Mouse (Mus musculus) hindbrain, embryonic 13.5 days (tissue): ENCODE data around the gene B4galnt1. TPM values are rescaled to one million over a fixed set of nuclear protein-coding genes. Genes with fewer than 3 reads are reported as not detected.

Source experiments
- ATAC-seq: fragments of 200-750 bp; cut with Nextera tagmentation; 2 replicates; pipeline ENCODE4 v1.8.0; 2017; ENCODE audit warnings: moderate TSS enrichment; ENCODE audit not compliant: low FRiP score
- H3K27ac ChIP-seq: fragments of 300-500 bp; sonication (generic); 2 replicates; pipeline ENCODE4 v1.5.1; 2015; ENCODE audit warnings: inconsistent platforms, mild to moderate bottlenecking, moderate library complexity
- H3K27me3 ChIP-seq: fragments of 300-500 bp; sonication (generic); 2 replicates; pipeline ENCODE4 v1.6.1; 2015; ENCODE audit warnings: mild to moderate bottlenecking, inconsistent platforms
- H3K36me3 ChIP-seq: fragments of 300-500 bp; sonication (generic); 2 replicates; pipeline ENCODE4 v1.6.1; 2015; ENCODE audit warnings: mild to moderate bottlenecking, inconsistent platforms
- H3K4me1 ChIP-seq: fragments of 300-500 bp; sonication (generic); replicated peaks from 2 replicates; pipeline ENCODE4 v1.6.1; 2015; ENCODE audit warnings: inconsistent platforms
- H3K4me2 ChIP-seq: fragments of 300-500 bp; sonication (generic); 2 replicates; pipeline ENCODE4 v1.6.1; 2015; ENCODE audit warnings: inconsistent platforms, mild to moderate bottlenecking, moderate library complexity
- H3K4me3 ChIP-seq: fragments of 300-500 bp; sonication (generic); 2 replicates; pipeline ENCODE4 v1.5.1; 2015; ENCODE audit warnings: mild to moderate bottlenecking, inconsistent platforms
- H3K9ac ChIP-seq: fragments of 300-500 bp; sonication (generic); 2 replicates; pipeline ENCODE4 v1.6.1; 2015; ENCODE audit warnings: mild to moderate bottlenecking, inconsistent platforms
- H3K9me3 ChIP-seq: fragments of 300-500 bp; sonication (generic); 2 replicates; pipeline ENCODE4 v1.6.1; 2016; ENCODE audit warnings: inconsistent platforms
- WGBS: fragments of 180-500 bp; shearing (Covaris S2); methylation state at CpG from one replicate; pipeline ENCODE4 v1.1.7; 2015; 5-methylcytosine and 5-hydroxymethylcytosine counted together
- polyA plus RNA-seq: library from polyadenylated mRNA; unstranded; fragments of >200 nt; fragmentation: Nextera tagmentation; extraction: Ambion mirVana; gene quantifications from 2 replicates; pipeline ENCODE4 v1.2.1, GENCODE M21; 2015

B4galnt1 gene
- polyA plus RNA-seq, 1 experiment from 2014 or later = 40.6 TPM

DNA sequence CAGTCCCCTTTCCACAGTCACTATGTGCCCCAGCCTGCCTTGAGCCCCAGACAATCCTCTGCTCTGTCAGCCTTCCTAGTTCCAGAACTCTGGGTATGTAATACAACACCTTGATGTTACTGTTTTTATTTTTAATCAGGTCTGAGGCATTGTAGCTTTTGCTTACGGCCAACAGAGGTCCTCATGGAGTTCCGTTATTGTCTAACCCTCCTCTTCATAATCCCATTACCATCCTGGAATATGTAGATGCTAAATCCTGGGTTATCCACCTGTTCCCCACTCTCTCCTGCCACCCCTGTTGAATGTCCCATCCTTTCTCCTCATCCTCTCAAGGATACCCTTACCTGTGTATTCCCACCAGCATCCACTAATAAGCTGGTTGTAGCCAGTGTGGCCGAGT, 11.2 kb downstream of the B4galnt1 start:
- Histone ChIP-seq H3K9ac (no peak overlapping the region), H3K4me2 (no peak overlapping the region), H3K27me3 (peaks cover 94% of the 10 kb centered on the region), H3K9me3 (no peaks in the 10 kb centered on the region), H3K36me3 (peaks cover 22% of the 10 kb centered on the region), H3K4me3 (no peak overlapping the region), H3K4me1 (peaks cover 27% of the 10 kb centered on the region), H3K27ac (no peak overlapping the region)
- 37% methylated on average over 3 of the region's 3 CpGs for WGBS
- ATAC-seq = no peak

DNA sequence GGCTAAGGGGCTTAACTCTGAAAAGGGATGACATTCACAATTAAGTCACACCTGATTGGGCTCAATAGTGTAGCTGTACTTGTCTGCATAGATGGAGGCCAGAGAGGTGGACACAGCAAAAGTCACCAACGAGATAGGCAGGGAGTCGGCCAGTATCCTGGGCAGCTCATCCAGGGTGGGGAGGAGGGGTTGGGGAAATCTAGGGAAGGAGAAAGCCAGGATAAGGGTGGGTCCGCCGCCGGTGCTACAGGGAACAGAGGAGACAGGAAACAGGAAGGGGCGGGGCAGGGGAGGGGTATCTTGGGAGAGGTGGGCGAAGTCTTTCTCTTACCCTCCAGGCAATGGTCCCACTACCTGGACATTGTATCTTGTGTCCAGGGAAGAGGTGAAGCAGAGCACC, 11.7 kb downstream of the B4galnt1 start:
- H3K4me2 ChIP-seq = no peak overlapping the region
- 9% methylated on average over 7 of the region's 7 CpGs for WGBS
- H3K27me3 ChIP-seq = peaks cover 94% of the 10 kb centered on the region
- no peaks in the 10 kb centered on the region for H3K9me3 ChIP-seq
- H3K36me3 ChIP-seq = peaks cover 16% of the 10 kb centered on the region
- H3K27ac ChIP-seq = no peak overlapping the region
- no peak overlapping the region for H3K4me3 ChIP-seq
- H3K4me1 ChIP-seq = peaks cover 27% of the 10 kb centered on the region
- ATAC-seq = no peak
- no peak overlapping the region for H3K9ac ChIP-seq

DNA sequence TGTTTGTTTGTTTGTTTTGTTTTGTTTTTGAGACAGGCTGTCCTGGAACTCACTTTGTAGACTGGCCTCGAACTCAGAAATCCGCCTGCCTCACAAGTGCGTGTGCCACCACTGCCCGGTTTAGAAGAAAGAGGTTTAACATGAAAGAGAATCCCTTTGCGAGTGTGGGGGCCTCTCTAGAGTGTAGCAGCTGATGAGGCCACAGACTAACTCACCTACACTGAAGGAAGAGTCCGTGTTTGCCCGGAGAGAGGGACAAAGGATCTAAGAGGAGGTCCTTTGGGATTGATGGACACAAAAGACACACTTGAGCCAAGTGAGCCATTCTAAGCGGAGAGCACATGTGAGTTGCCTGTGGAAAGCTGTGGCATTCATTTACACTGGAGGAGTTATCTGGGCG, 12.2 kb downstream of the B4galnt1 start:
- Histone ChIP-seq H3K27me3 (peaks cover 92% of the 10 kb centered on the region), H3K4me3 (no peak overlapping the region), H3K9ac (no peak overlapping the region), H3K36me3 (peaks cover 12% of the 10 kb centered on the region), H3K27ac (no peak overlapping the region), H3K9me3 (no peaks in the 10 kb centered on the region), H3K4me1 (peaks cover 27% of the 10 kb centered on the region), H3K4me2 (0 out of 2 replicates have a peak overlapping the region, but pooled peaks have one; percentile 49)
- ATAC-seq = no peak
- WGBS = 18% methylated on average over 9 of the region's 9 CpGs

DNA sequence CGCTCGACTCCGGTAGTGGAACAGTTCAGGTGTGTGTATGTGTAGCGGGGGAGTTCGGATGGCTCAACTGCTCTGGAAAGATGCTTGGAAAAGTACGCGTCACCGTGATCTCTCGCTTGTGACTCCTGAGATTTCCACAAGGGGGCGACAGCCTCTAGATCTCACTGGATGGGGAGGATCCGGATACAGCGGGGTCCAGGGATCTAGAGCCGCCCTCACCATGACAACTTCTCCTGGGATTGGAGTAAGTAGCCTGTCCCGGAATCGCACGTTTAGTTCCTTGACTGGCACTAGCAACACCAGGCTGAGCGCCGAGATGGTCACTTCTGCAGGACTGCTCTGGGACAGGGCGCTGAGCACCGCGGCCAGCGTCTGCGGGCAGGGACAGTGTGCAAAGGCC, 12.7 kb downstream of the B4galnt1 start:
- no peak overlapping the region for H3K27ac ChIP-seq
- peaks cover 27% of the 10 kb centered on the region for H3K4me1 ChIP-seq
- peak overlapping the region; percentile 29; the same call in 1 of the 2 replicates for H3K9ac ChIP-seq
- peaks cover 11% of the 10 kb centered on the region for H3K36me3 ChIP-seq
- WGBS = 0% methylated on average over 23 of the region's 23 CpGs
- H3K4me2 ChIP-seq = peak overlapping the region; percentile 49
- H3K9me3 ChIP-seq = no peaks in the 10 kb centered on the region
- H3K4me3 ChIP-seq = peak overlapping the region; percentile 26
- peak; percentile 44 for ATAC-seq
- H3K27me3 ChIP-seq = peaks cover 90% of the 10 kb centered on the region

DNA sequence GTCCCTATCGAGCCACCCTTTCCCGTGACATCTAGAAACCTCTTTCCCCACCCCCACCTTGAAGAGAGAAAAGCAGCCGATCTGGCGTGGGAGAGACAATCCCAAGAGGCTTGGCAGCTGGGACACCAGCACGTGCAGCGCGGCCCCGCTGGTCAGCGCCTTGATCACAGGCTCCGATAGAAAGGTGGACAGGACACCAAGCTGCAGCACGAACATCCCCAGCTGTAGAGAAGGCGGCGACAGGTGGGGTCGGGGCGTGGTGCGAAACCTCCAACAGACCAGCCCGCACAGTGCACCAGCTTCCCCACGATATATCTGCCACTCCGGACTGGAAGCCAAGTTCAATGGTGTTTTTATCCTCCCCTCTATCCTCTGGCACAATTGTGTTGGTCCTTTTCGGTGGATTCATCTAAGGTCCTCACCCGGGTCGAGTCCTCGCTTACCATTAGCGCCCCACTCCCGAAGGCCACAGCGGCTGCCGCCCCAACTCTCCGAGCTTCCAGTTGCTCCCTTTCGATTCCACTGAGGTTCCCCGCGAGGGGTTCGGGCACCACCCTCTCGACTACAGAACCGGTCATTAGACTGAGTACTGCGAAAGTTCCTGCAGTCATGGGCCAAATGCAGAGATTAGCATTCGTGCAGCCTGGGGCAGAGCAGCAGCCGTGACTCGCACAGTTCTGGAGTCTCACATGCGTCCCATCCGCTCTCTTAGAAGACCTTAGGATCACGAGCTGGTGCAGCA, 13.4 kb downstream of the B4galnt1 start:
- H3K36me3 ChIP-seq = peaks cover 12% of the 10 kb centered on the region; the same call in 1 of the 2 replicates
- peak overlapping the region; percentile 26 for H3K4me3 ChIP-seq
- peak overlapping the region; percentile 29; the same call in 1 of the 2 replicates for H3K9ac ChIP-seq
- no peaks in the 10 kb centered on the region for H3K9me3 ChIP-seq
- peaks cover 90% of the 10 kb centered on the region for H3K27me3 ChIP-seq
- no peak overlapping the region for H3K27ac ChIP-seq
- no peak for ATAC-seq
- peak overlapping the region; percentile 49 for H3K4me2 ChIP-seq
- peaks cover 29% of the 10 kb centered on the region for H3K4me1 ChIP-seq
- WGBS = 3% methylated on average over 41 of the region's 41 CpGs

- peak within 1 kb of the TSS; percentile 21 for H3K4me3 ChIP-seq
- no peaks in the 10 kb centered on the region for H3K9me3 ChIP-seq
- H3K4me2 ChIP-seq = peak within 1 kb of the TSS; percentile 48
- WGBS = under 1% methylated on average over 34 of the region's 34 CpGs
- no peak within 1 kb of the TSS for H3K27ac ChIP-seq
- H3K36me3 ChIP-seq = peaks cover 9% of the 10 kb centered on the region; the same call in 1 of the 2 replicates
- peaks cover 45% of the 10 kb centered on the region for H3K4me1 ChIP-seq
- peak; percentile 13; the same call in 1 of the 2 replicates for ATAC-seq
- peaks cover 86% of the 10 kb centered on the region for H3K27me3 ChIP-seq
- H3K9ac ChIP-seq = peak within 1 kb of the TSS; percentile 46; the same call in 1 of the 2 replicates
Measured at GRCm38 (mm10) chr10:127179871-127180694, 15.1 kb downstream of the B4galnt1 start, which contains the start of gene Slc26a10. Slc26a10 (minus strand) TSS chr10:127180645.

DNA sequence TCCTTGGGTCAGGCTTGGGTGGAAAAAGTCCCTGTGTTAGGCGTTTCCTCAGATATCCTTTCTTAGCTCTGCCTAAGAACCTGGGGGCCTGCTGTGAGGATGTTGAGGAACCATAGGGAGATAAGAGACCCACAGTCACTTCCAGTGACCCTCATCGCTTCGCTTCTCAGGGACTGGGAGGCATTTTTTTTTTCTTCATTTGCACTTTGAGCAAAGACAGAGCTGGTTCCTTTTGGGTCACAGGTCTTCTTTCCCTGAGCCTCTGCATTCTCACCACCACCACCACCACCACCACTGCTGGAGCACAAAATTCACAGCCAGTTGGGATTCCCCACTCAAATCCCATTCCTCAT, 15.6 kb downstream of the B4galnt1 start:
- ATAC-seq = no peak
- Histone ChIP-seq H3K9ac (peak overlapping the region; percentile 46; the same call in 1 of the 2 replicates), H3K9me3 (no peaks in the 10 kb centered on the region), H3K4me2 (no peak overlapping the region), H3K27ac (no peak overlapping the region), H3K36me3 (peaks cover 9% of the 10 kb centered on the region; the same call in 1 of the 2 replicates), H3K27me3 (peaks cover 85% of the 10 kb centered on the region), H3K4me3 (peak overlapping the region; percentile 21; the same call in 1 of the 2 replicates), H3K4me1 (peaks cover 48% of the 10 kb centered on the region)
- whole genome bisulfite sequencing = 18% methylated on average over 3 of the region's 3 CpGs

DNA sequence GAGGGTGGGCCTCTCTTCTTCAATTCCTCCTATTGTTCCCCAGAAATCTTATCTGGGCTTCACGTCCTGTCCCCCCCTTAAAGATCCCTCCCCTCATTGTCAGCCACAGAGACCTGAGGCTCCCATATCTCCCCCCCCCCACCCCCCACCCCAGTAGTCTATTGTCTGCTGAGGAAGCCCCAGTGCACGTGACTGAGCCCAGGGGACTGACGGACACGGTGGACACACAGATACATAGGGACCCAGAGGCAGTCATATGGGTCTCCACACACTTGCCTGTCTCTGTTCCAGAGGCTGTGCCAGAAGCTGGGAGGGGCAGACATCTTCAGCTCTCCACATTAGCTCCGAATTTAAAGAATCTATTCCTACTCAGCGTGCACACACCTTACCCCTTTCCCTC, 16.5 kb downstream of the B4galnt1 start:
- H3K36me3 ChIP-seq = peaks cover 10% of the 10 kb centered on the region
- H3K9me3 ChIP-seq = no peaks in the 10 kb centered on the region
- peaks cover 48% of the 10 kb centered on the region for H3K4me1 ChIP-seq
- H3K27me3 ChIP-seq = peaks cover 76% of the 10 kb centered on the region
- H3K9ac ChIP-seq = no peak overlapping the region
- H3K4me2 ChIP-seq = no peak overlapping the region
- ATAC-seq = no peak
- WGBS = 65% methylated on average over 6 of the region's 6 CpGs
- no peak overlapping the region for H3K4me3 ChIP-seq
- no peak overlapping the region for H3K27ac ChIP-seq

DNA sequence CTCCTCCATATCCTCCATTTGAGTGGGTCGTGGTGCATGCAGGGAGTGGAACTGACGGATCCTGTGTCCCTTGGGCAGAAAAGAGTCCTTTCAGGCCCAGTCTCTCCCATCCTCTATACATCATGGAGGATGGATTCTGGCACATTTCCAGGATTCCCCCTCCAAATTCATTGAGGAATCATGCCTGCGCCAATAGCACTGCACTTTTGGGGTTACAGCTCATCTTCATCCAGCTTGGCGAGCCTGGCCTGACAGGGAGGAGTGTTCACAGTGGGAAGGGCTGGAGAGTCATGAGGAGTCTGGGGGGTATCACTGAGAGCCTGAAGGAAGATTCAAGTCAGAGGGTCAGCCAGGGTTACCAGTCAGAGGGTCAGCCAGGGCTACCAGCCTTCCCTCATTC, 17.6 kb downstream of the B4galnt1 start:
- peaks cover 14% of the 10 kb centered on the region for H3K36me3 ChIP-seq
- H3K4me3 ChIP-seq = no peak overlapping the region
- H3K9ac ChIP-seq = no peak overlapping the region; the same call in 1 of the 2 replicates
- no peak for ATAC-seq
- no peak overlapping the region for H3K4me2 ChIP-seq
- peaks cover 66% of the 10 kb centered on the region for H3K27me3 ChIP-seq
- no peaks in the 10 kb centered on the region for H3K9me3 ChIP-seq
- H3K4me1 ChIP-seq = peaks cover 51% of the 10 kb centered on the region
- no peak overlapping the region for H3K27ac ChIP-seq
- WGBS = 77% methylated on average over 4 of the region's 4 CpGs

- WGBS = 16% methylated on average over 20 of the region's 20 CpGs
- Histone ChIP-seq H3K9ac (peak overlapping the region; percentile 53), H3K36me3 (peaks cover 14% of the 10 kb centered on the region), H3K27ac (no peak overlapping the region), H3K4me3 (no peak overlapping the region), H3K27me3 (peaks cover 55% of the 10 kb centered on the region), H3K4me2 (peak overlapping the region; percentile 29; the same call in 1 of the 2 replicates), H3K9me3 (no peaks in the 10 kb centered on the region), H3K4me1 (peaks cover 49% of the 10 kb centered on the region)
- ATAC-seq = no peak
Measured at GRCm38 (mm10) chr10:127183759-127184158, 18.7 kb downstream of the B4galnt1 start.

DNA sequence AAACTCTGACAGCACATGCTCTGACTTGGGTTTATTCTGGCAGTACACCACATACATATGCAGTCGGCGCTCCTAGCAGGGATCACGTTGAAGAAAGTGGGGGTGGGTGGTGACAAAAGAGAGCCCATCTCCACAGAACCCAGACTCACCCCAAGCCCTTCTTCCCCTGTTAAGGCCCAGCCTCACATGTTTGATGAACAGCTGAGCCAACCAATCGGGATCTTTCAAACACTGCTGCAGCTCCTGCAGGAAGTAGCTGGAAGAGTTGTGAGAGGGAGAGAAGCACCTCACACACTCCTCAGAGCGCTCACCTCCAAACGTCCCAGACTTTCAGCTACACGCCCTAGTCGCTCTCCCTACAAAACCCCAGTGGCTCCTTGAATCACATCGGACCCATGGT, 20.1 kb downstream of the B4galnt1 start:
- no peaks in the 10 kb centered on the region for H3K9me3 ChIP-seq
- no peak overlapping the region for H3K9ac ChIP-seq
- H3K4me2 ChIP-seq = no peak overlapping the region
- WGBS = 68% methylated on average over 9 of the region's 9 CpGs
- peaks cover 14% of the 10 kb centered on the region for H3K36me3 ChIP-seq
- no peak for ATAC-seq
- peaks cover 57% of the 10 kb centered on the region for H3K4me1 ChIP-seq
- H3K27ac ChIP-seq = no peak overlapping the region; the same call in 1 of the 2 replicates
- H3K27me3 ChIP-seq = peaks cover 41% of the 10 kb centered on the region
- no peak overlapping the region for H3K4me3 ChIP-seq

- Histone ChIP-seq H3K4me3 (no peak overlapping the region), H3K27me3 (peaks cover 37% of the 10 kb centered on the region), H3K9me3 (no peaks in the 10 kb centered on the region), H3K4me1 (peaks cover 57% of the 10 kb centered on the region), H3K36me3 (peaks cover 15% of the 10 kb centered on the region), H3K27ac (no peak overlapping the region; the same call in 1 of the 2 replicates), H3K9ac (no peak overlapping the region), H3K4me2 (no peak overlapping the region)
- WGBS = 86% methylated on average over 15 of the region's 15 CpGs
- no peak for ATAC-seq
Measured at GRCm38 (mm10) chr10:127185506-127185905, 20.5 kb downstream of the B4galnt1 start.
